Mouse (Mus musculus) thymus, postnatal 36 days (tissue): ENCODE results near the gene Dupd1.
A peak's percentile ranks its signal among the peaks of the same experiment; 100 is the strongest.

Experiments used
- DNase-seq, 2 experiments: peaks; one replicate each; pipeline ENCODE4 v3.0.0; 2022; ENCODE audit warnings: mixed read lengths in 2 of 2

The Dupd1 gene

DNA sequence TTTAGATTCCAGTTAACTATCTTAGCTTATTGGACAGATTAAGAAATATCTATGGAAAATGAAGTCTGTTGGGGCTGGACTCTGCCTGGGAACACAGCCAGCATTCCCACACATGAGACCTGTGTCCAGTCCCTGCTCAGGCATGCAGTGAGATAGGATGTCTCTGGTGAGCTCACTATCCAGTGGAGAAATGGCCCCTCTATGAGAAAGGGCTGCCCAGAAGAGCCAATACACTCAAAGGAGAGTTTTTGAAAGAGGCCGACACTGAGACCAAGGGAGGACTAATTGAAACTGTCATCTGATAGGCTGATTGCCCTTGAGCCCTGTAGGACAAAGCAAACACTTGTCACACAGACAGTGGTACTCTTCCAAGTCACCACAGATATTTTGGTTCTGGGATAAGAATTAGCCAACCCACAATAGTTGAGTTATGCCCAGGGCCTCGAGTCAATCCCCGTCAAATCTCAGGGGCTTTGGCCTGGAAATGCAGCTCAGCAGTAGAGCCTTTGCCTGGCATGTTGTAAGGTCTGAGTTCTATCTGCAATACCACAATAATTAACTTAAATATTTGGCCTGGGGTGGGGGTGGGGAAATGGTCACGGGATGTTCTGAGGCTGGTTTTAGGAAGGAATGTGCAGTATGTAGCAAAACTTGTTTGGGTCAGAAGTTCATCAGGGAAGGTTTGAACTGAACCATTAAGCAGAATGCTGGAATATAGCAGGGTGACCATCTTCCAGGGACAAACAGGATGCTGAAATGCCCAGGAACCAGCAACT is 6.2 kb upstream of the Dupd1 start:
- DNase-seq, result no peak

DNA sequence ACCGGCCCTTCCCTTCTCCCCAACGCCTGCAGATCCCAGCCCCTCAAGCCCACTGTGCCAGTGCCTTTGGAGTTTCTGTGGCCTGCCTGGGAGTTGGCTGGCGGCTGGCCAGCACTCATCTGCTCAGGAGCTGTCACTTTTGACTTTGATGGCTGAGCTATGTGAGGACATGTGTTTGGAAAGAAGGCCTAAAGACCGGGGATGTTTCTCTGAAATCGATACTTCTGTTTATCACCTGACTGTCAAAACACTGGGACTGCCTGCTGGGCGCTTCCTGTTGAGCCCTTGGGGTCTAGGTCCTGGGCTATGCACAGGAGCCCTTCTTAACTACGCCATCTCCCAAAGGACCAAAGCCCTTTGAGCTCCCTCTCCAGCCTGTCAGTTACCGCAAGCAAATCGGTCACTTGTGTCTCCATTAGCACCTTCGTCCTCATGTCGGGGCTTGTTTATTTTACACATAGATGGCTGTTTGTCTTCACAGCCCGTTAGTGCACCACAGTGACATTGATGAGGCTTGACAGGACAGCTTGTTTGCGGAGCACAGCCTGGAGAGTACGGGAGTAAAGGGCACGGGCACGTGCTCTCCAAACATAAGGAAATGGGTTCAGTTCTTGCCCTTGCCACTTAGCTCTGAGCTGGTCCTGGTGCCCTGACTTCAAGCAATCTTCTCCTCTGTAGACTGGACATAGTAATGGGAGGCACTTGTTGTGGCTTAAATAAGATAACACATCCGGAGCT is 5.4 kb upstream of the Dupd1 start:
- DNase-seq, result no peak

DNA sequence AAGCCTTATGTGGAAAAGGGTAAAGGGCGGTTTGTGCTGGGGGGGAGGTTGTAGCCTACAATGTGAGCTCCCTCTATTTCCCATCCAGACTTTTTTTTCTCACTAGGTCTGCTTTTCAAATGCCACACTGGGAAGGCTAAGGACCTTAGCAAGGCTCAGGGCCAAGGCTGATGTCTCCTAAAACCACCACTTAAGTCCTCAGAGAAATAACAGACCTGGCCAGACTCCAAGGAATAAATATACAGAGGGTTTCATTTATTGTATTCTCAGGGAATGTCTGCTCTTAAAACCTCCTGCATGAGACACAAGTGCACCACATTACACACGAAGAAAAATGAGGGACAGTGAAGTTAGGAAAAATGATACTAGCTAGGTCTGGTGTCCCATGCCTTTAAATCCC is 3.1 kb downstream of the Dupd1 start:
- no peak for DNase-seq

DNA sequence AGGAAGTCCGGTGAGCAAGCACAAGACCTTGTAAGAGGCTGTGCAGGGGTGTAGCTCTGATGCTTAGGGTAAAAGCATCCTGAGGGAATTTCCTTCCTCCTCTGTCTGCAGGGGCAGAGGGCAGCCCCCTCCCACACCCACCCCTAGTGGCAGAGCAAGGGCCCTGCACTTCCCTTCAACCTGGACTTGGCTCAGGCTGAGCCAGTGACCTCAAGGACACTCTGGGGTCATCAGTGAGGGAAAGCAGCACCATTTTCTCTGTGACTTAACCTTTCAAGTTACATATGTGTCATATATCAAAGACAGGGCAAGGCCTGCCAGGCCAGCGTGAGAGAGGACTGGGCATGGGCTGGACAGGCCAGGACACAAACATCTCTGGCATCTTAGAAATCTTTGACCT is 4.8 kb downstream of the Dupd1 start:
- no peak for DNase-seq

DNA sequence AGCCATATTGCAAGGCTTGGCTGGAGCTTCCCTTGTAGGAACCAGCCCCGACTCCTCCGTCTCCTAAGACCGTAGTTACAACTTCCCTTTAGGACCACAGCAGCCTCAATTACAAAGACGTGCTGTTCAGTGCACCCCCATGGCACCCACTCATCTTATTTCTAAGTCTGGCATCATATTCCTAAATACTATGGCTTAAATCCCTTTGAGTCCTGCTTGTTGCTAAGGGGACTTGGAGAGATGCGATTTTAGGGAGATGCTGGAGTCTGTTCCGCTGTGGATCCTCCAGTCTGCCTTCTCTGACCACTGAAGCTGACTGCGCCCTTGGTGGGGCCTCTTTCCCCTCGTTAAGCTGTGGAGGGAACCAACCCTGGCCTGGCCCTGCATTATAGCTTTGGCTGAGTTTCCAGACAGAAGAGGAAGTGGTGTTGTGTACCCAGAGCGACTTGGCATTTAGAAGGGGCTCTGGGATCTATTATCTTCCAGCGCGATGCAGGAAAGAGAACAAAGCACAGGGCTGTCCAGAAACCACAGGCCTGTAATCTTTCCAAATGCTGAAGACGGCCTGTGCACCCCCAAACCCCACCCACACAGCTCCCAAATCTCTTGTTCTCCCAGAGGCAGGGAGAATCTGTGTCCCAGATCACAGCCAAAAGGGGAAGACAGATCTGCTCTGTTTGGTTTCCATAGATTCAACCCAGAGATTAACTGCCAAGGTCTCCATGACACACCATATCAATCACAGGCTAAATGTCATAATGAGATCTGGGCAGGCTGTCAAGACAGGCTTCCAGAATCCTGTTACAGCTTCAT is 7.4 kb downstream of the Dupd1 start:
- no peak for DNase-seq

DNA sequence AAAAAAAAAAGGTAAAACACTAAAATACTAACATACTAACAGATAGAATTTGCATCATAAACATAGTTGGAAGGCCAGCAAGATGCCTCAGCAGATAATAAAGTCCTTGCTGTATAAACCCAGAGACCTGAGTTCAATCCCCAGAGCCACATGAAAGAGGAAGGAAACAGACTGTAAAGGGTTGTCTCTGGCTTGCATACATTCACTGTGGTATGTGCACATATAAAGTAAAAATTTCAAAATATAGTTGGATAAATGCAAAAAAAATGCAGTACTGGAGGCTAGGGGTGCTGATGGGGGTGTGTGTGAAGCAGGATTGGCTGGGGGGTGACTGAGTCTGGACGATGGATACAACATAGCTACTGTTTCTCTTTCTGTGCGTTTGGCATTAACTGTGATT is 8.9 kb downstream of the Dupd1 start:
- DNase-seq, result no peak

DNA sequence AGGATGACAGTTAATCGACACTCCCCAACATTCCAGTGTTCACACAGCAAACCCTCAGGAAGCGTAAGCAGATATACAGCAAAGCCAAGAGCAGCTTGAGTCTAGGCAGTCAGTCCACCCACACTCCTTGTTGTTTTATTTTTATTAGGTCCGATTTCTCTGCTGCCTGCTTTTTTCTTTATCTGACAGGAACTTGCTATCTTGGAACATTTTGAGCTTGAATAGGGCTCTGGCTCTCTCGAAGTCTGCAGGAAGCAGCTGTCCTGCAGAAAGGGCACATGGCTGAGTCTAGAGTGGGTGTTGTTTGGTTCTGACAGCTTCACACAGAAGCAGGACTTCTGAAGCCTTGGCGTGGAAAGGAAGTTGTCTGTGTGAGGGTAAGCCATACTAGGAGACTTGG is 11.1 kb downstream of the Dupd1 start:
- DNase-seq, result no peak

DNA sequence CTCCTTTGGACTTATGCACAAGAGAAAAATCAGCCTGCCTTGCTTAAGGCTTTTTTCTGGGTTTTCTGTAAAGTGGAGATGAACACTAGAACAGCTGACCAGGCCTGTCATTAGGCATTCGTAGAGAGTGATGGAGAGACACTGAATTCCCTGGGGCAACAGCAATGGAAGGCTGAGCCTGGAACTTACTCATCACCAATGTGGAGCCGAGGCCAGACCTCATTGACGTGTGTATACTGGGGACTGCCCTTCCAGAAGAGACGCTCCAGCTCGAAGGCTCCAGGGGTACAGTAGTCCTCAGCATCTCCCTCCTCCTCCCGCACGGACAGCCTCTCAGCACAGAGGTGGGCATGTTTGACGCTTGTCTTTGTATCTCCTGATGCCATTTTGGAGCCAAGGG is 11.7 kb downstream of the Dupd1 start:
- no peak for DNase-seq

DNA sequence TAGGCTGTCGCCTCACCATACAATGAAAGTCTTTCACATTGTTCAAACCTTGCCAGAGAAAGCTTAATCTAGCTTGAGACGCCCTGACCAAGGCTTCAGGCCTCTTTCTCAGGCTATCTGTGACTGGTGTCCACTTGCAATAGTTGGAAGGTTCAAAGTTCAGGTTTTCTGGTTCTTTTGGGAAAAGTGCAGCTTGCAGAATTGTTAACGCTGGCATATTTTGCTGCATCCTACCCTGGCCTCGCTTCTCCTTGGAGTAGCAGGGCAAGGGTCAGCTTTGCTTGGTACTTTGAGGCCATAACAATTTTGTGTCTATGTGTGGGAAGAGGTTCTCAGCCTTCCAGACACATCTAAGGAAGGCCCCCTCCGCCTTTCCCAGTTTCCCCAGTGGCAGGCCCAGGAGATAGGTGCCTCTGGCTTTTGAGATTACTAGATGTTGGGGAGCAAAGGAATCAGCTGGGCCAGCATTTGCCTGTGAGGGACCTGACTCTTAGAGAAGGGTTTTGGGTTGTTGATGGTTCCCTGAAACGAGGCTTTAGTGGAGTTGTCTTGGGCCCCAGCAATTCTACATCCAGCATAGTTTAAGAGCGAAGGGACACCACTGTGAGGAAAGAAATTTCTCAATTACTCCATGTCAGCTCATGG is 18.1 kb downstream of the Dupd1 start:
- DNase-seq, result no peak

DNA sequence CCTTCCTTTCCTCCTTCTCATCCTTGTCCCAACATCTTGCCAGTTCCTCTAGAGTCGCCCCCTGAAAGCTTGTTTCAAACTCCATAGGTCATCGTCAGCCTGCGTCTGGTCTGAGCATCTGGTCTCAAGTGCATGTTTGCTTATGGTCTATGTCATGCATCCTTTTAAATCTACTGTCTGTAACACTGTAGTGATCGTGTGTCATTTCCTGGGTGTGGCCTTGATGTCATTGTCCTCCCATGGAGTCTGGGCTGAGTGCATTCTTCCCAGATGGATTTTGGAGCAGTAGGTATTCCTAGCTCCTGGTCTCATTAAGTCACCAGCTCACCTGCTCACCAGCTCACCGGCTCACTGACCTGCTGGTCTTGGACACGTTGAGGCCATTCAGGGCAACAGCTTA is 19.4 kb downstream of the Dupd1 start:
- no peak for DNase-seq

DNA sequence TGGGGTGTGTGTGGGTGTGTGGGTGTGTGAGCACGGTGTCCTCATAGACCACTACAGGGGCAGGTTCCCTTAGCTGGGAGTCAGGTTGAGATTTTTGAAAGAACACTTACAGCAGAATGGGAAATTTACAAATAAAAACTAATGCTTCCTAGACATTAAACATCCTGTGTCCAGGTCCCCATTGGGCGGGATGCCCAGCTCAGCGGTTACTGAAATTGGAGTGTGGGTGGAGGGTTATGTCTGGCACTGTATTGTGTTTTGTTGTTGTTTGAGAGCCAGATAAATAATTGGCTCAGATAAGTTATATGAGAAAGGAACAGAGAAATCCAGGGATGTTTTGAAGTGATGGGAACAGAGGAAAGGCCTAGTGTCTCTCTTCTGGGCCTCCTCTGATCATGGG is 23.3 kb downstream of the Dupd1 start:
- DNase-seq, result no peak

DNA sequence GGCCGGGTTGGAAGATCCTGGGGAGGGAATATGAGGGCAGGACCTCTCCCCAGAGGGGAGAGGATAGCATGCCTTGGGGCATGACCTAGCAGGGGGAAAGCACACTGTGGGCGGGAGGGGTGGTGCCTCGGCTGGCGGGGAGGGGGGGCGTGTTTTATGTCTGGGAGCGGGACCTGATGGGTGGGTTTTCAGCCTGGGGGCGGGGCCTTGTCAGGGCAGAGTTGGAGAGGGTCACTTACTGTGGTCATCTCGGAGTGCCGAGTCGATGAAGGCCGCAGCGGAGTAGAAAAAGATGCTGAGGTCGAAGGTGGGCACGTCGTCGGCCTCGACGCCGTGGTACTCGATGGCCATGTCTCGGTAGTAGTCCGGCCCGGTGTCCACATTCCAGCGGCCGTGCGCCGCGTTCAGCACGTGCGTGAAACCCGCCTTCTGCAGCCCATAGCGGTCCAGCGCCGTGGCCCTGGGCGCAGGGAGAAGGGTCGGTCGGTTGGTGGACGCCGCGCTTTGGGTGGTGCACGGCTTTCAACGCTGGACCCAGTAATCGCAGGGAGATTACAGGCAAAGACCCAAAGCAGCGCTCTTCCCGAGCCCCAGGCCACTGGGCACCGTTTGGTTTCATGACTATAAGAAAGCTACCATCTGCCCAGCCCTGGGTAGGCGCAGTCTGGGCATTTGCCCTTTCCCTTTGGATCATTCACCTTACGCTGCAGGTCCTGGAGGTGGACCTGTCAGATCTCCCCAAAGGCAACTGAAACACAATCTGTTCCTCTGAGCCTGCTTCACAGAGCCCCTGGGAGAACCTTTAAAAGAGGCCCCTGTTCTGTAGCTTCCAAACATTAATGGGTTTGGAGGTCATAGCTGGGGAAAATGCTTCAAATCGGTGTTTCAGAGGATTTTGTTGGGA is 27.7 kb downstream of the Dupd1 start:
- no peak for DNase-seq

DNA sequence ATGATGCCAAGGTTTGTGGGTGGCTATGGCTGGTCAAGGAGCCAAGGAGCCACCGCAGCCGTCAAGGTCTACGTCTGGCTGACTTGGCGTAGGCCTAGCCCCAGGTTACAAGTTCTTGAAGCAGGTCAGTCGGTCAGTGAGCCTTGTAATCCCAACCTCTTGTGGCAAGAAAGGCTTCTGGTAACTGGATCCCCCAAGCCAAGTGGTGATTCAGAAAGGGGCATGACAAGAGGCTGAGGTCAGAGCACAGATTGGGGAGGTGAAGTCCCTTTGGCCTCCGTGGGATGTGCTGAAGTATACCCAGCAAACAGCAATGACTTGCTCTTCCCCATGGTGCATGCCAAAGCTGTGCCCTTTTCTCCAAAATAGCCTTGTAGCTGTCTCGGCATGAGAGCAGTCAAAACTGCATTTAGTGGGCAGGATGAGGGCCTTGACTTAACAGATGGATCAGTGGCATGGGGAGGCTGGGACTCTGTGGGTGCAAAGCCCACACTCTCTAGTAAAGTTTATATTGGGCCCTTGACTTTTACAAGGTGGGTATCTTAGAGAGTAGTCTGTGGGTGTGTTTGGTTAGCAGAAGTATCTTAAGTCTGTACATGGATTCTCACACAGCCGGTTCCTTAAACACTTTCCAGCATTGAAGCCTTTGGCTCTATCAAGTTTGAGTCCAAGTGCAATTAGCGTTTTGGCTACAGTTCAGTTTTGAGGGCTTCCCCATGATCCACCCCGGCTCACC is 28.8 kb downstream of the Dupd1 start:
- no peak for DNase-seq

DNA sequence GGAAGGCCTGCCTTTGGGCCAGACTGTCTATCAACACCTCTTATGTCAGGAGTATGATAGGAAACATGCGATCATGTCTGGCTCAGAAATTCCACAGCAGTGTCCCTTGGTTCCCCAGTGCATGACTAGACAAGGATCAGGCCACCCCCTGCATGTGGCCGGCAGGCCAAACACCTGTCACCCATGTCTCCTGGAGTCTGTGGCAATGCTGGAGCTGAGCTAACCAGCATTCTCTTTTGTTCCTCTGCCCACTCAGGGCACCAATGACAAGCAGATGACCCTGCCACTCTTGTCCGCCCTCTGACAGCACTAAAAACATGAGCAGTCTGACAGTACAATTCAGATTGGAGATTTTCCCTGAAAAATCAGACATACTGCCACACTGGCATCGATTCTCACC is 30.5 kb downstream of the Dupd1 start:
- no peak for DNase-seq

DNA sequence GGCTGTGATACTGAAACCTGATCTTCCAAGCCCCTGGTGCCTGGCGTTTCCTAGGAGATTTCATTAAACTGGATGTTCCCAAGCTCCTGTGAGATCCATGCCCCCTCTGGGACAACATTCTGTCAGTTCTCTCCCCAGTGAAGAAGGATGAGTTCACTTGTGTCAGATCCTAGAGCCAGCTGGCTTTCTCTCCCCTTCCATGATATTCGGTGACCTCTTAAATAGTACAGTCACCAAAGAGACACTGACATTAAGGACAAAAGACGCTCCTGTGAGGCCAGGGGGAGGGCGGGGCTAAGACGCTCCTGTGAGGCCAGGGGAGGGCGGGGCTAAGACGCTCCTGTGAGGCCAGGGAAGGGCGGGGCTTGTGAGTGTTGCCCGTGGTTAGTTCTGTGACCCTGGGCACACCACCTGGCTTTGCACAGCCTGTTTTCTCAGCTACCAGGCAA is 31.7 kb downstream of the Dupd1 start:
- peak; percentile 77 to 81 for DNase-seq

DNA sequence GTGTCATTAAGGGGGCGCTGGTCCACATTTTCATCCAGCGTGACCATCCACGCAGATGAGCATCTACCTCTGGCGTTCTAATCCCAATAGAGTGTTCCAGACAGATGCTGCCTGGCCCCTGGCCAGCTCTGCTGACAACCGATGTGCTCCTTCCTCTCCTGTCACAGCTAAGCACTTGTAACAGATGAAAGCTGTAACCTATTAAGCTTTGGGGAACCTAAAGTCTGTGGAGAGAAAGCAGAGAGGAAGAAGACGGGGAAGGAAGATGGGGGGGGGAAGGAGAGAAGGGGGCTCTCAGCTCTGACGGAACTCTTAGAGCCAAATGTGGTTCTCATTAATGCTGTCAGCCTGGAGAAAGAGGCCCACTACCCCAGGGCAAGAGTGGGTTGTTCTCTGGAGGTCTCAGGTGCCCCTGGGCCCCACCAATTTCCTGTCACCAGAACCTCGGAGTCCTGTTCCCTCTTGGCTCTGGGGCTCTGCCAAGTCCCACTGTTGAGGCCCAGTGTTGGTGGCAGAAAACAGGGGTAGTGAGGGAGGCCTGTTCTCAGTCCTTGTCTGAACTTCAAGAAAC is 34.7 kb downstream of the Dupd1 start:
- DNase-seq, result no peak

DNA sequence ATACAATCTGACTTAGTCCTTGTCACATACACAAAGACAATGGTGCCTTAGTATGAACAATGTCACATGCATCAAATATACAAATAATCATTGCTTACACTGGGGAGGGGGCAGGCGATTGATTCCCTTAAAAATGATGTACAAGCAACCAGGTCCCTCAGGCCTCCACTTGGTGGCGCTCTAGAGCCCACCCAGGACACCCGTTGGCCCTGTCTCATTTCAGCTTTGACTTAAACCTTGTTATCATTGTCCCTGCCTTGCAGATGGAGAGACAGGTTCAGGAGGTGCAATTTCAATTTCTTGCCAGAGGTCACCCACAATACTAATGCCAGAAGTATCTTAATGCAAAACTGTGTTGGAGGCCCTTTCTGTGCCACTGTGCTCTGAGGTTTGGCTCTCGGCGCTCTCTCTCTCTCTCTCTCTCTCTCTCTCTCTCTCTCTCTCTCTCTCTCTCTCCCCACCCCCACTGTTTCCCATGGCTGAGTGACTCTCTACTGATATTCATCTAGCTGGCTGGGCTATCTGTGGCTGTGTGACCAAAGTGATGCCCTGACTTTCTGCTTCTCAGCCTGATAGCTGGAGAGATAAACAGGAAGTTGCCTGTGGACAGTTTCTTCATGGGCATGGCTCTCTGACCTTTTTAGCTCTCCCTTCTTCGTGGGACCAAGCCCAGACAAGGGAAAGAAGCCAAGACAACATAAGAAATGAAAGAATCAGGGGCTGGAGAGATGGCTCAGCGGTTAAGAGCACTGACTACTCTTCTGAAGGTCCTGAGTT is 35.7 kb downstream of the Dupd1 start:
- peak; percentile 29 to 31 for DNase-seq

DNA sequence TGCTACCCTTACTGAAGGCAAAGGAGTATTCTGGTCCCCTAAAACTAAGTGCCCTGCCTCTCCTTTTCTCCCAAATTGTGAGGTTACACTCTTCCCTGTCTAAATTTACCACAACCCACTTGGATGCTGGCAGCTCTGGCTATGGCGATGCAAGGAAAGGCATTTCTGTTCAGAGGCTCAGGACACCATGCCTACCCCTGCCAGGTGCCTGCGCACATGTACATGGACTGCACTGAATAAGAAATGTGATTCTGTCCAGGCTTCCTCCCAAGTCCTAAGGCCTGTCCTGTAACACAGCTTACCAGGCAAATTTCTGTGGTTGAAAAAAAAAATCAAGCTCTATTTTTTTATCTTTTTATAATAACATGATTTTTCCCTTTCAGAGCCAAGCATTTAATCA is 38.2 kb downstream of the Dupd1 start:
- no peak for DNase-seq

DNA sequence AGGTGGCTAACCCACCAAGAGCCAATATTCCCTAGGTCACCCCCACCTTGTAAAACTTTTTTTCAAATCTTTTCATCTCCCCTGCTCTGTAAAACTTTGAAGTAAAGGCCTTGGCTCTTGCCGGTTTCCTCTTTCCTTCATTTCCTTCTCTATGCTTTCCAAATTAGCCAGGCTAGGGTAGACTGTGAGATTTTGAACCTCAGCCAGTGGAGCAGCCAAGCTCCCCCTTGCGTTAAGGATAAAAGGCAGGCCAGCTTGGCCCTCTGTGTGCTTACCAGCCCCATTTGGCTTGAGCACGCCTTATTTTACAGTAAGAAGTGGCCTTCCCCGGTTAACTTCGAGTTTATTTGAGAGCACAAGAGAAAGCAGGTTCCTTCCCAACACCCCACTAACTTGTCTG is 39.9 kb downstream of the Dupd1 start:
- no peak for DNase-seq

DNA sequence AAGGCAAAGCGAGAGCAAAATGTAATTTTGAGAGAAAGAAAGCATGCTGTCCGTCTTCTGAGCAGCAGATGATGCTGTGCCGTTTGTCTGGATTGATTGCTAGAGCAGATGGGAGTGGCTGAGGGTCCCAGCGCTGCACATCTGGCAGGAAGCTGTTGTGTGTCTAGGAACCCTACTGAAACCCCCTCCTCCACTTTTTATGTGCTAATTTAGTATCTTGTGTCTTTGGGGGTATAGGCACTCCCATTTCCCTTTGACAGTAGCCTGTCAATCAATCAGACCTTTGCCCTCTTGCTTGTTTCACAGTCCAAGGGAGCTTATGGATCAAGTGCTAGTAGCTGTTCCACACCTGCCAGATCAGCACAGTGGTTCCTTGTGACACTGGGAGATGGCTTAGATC is 41.3 kb downstream of the Dupd1 start:
- DNase-seq, result no peak
